Mouse (Mus musculus) v-Abl transformed pro-B cells (cell line): Measurements from ENCODE around the gene Gm10718.
"Not testable (repeated sequence)": the region's sequence is repeated elsewhere in the genome, so short reads cannot be mapped to it uniquely, and the experiment has no call there.

Source experiments
- in situ Hi-C, 2 experiments: fragments of 400-800 bp; cut with MboI; formaldehyde crosslinking; loops; one replicate each; pipeline ENCODE4 v1.15.1; 2025; ENCODE audit not compliant: unreplicated experiment in 2 of 2

The Gm10718 gene

DNA sequence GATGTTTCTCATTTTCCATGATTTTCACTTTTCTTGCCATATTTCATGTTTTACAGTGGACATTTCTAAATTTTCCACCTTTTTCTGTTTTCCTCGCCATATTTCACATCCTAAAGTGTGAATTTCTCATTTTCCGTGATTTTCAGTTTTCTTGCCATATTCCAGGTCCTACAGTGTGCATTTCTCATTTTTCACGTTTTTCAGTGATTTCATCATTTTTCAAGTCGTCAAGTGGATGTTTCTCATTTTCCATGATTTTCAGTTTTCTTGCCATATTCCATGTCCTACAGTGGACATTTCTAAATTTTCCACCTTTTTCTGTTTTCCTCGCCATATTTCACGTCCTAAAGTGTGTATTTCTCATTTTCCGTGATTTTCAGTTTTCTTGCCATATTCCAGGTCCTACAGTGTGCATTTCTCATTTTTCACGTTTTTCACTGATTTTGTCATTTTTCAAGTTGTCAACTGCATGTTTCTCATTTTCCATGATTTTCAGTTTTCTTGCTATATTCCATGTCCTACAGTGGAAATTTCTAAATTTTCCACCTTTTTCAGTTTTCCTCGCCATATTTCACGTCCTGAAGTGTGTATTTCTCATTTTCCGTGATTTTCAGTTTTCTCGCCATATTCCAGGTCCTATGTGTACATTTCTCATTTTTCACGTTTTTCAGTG, at the start of gene Gm10718:
Gene Gm10718, plus strand, starts transcription at position 236 of the 673 bp plus-strand sequence.
- in situ Hi-C loops = not testable (repeated sequence)

DNA sequence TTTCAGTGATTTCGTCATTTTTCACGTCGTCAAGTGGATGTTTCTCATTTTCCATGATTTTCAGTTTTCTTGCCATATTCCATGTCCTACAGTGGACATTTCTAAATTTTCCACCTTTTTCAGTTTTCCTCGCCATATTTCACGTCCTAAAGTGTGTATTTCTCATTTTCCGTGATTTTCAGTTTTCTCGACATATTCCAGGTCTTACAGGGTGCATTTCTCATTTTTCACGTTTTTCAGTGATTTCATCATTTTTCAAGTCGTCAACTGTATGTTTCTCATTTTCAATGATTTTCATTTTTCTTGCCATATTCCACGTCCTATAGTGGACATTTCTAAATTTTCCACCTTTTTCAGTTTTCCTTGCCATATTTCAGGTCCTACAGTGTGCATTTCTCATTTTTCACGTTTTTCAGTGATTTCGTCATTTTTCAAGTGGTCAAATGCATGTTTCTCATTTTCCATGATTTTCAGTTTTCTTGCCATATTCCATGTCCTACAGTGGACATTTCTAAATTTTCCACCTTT, 22.8 kb upstream of the Gm10718 start, which contains the start of gene Gm10722:
Gene Gm10722, plus strand, starts transcription at position 478 of the 528 bp plus-strand sequence.
- in situ Hi-C loops = not testable (repeated sequence)

DNA sequence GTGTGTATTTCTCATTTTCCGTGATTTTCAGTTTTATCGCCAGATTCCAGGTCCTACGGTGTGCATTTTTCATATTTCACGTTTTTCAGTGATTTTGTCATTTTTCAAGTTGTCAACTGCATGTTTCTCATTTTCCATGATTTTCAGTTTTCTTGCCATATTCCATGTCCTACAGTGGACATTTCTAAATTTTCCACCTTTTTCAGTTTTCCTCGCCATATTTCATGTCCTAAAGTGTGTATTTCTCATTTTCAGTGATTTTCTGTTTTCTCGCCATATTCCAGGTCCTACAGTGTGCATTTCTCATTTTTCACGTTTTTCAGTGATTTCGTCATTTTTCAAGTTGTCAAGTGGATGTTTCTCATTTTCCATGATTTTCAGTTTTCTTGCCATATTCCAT, 22.3 kb upstream of the Gm10718 start:
- in situ Hi-C loops = not testable (repeated sequence)

DNA sequence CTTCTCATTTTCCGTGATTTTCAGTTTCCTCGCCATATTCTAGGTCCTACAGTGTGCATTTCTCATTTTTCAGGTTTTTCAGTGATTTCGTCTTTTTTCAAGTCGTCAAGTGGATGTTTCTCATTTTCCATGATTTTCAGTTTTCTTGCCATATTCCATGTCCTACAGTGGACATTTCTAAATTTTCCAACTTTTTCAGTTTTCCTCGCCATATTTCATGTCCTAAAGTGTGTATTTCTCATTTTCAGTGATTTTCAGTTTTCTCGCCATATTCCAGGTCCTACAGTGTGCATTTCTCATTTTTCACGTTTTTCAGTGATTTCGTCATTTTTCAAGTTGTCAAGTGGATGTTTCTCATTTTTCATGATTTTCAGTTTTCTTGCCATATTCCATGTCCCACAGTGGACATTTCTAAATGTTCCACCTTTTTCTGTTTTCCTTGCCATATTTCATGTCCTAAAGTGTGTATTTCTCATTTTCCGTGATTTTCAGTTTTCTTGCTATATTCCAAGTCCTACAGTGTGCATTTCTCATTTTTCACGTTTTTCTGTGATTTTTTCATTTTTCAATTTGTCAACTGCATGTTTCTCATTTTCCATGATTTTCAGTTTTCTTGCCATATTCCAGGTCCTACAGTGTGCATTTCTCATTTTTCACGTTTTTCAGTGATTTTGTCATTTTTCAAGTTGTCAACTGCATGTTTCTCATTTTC, 21.2 kb upstream of the Gm10718 start:
- in situ Hi-C loops = not testable (repeated sequence)

DNA sequence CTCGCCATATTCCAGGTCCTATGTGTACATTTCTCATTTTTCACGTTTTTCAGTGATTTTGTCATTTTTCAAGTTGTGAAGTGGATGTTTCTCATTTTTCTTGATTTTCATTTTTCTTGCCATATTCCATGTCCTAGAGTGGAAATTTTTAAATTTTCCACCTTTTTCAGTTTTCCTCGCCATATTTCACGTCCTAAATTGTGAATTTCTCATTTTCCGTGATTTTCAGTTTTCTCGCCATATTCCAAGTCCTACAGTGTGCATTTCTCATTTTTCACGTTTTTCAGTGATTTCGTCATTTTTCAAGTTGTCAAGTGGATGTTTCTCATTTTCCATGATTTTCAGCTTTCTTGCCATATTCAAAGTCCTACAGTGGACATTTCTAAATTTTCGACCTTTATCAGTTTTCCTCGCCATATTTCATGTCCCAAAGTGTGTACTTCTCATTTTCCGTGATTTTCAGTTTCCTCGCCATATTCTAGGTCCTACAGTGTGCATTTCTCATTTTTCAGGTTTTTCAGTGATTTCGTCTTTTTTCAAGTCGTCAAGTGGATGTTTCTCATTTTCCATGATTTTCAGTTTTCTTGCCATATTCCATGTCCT, 20.5 kb upstream of the Gm10718 start, which contains the start of gene Gm11168:
Gene Gm11168, plus strand, starts transcription at position 553 of the 603 bp plus-strand sequence.
- in situ Hi-C loops = not testable (repeated sequence)

DNA sequence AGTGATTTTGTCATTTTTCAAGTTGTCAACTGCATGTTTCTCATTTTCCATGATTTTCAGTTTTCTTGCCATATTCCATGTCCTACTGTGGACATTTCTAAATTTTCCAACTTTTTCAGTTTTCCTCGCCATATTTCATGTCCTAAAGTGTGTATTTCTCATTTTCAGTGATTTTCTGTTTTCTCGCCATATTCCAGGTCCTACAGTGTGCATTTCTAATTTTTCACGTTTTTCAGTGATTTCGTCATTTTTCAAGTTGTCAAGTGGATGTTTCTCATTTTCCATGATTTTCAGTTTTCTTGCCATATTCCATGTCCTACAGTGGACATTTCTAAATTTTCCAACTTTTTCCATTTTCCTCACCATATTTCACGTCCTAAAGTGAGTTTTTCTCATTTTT, 17.2 kb upstream of the Gm10718 start:
- in situ Hi-C loops = not testable (repeated sequence)

DNA sequence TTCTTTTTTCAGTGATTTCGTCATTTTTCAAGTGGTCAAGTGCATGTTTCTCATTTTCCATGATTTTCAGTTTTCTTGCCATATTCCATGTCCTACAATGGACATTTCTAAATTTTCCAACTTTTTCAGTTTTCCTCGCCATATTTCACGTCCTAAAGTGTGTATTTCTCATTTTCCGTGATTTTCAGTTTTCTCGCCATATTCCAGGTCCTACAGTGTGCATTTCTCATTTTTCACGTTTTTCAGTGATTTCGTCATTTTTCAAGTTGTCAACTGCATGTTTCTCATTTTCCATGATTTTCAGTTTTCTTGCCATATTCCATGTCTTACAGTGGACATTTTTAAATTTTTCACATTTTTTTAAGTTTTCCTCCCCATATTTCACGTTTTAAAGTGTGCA, 16.7 kb upstream of the Gm10718 start:
- in situ Hi-C loops = not testable (repeated sequence)

DNA sequence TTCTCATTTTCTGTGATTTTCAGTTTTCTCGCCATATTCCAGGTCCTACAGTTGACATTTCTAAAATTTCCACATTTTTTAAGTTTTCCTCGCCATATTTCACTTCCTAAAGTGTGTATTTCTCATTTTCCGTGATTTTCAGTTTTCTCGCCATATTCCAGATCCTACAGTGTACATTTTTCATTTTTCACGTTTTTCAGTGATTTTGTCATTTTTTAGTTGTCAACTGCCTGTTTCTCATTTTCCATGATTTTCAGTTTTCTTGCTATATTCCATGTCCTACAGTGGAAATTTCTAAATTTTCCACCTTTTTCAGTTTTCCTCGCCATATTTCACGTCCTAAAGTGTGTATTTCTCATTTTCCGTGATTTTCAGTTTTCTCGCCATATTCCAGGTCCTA, 16.1 kb upstream of the Gm10718 start:
- in situ Hi-C loops = not testable (repeated sequence)

DNA sequence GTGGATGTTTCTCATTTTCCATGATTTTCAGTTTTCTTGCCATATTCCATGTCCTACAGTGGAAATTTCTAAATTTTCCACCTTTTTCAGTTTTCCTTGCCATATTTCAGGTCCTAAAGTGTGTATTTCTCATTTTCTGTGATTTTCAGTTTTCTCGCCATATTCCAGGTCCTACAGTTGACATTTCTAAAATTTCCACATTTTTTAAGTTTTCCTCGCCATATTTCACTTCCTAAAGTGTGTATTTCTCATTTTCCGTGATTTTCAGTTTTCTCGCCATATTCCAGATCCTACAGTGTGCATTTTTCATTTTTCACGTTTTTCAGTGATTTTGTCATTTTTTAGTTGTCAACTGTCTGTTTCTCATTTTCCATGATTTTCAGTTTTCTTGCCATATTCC, 14.0 kb upstream of the Gm10718 start:
- in situ Hi-C loops = not testable (repeated sequence)

DNA sequence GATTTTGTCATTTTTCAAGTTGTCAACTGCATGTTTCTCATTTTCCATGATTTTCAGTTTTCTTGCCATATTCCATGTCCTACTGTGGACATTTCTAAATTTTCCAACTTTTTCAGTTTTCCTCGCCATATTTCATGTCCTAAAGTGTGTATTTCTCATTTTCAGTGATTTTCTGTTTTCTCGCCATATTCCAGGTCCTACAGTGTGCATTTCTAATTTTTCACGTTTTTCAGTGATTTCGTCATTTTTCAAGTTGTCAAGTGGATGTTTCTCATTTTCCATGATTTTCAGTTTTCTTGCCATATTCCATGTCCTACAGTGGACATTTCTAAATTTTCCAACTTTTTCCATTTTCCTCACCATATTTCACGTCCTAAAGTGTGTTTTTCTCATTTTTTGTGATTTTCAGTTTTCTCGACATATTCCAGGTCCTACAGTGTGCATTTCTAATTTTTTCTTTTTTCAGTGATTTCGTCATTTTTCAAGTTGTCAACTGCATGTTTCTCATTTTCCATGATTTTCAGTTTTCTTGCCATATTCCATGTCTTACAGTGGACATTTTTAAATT, 11.2 kb upstream of the Gm10718 start:
- in situ Hi-C loops = not testable (repeated sequence)

DNA sequence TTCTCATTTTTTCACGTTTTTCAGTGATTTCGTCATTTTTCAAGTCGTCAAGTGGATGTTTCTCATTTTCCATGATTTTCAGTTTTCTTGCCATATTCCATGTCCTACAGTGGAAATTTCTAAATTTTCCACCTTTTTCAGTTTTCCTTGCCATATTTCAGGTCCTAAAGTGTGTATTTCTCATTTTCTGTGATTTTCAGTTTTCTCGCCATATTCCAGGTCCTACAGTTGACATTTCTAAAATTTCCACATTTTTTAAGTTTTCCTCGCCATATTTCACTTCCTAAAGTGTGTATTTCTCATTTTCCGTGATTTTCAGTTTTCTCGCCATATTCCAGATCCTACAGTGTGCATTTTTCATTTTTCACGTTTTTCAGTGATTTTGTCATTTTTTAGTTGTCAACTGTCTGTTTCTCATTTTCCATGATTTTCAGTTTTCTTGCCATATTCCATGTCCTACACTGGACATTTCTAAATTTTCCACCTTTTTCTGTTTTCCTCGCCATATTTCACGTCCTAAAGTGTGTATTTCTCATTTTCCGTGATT, 10.5 kb upstream of the Gm10718 start, which contains the start of gene Gm10721:
Gene Gm10721, plus strand, starts transcription at position 408 of the 547 bp plus-strand sequence.
- in situ Hi-C loops = not testable (repeated sequence)

DNA sequence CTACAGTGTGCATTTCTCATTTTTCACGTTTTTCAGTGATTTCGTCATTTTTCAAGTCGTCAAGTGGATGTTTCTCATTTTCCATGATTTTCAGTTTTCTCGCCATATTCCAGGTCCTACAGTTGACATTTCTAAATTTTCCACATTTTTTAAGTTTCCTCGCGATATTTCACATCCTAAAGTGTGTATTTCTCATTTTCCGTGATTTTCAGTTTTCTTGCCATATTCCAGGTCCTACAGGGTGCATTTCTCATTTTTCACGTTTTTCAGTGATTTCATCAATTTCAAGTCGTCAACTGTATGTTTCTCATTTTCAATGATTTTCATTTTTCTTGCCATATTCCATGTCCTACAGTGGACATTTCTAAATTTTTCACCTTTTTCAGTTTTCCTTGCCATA, 8.0 kb upstream of the Gm10718 start, which contains the start of gene Gm10720:
Gene Gm10720, plus strand, starts transcription at position 301 of the 400 bp plus-strand sequence.
- in situ Hi-C loops = not testable (repeated sequence)

DNA sequence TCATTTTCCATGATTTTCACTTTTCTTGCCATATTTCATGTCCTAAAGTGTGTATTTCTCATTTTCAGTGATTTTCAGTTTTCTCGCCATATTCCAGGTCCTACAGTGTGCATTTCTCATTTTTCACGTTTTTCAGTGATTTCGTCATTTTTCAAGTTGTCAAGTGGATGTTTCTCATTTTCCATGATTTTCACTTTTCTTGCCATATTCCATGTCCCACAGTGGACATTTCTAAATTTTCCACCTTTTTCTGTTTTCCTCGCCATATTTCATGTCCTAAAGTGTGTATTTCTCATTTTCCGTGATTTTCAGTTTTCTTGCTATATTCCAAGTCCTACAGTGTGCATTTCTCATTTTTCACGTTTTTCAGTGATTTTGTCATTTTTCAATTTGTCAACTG, 7.5 kb upstream of the Gm10718 start:
- in situ Hi-C loops = not testable (repeated sequence)

DNA sequence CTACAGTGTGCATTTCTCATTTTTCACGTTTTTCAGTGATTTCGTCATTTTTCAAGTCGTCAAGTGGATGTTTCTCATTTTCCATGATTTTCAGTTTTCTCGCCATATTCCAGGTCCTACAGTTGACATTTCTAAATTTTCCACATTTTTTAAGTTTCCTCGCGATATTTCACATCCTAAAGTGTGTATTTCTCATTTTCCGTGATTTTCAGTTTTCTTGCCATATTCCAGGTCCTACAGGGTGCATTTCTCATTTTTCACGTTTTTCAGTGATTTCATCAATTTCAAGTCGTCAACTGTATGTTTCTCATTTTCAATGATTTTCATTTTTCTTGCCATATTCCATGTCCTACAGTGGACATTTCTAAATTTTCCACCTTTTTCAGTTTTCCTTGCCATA, 6.2 kb upstream of the Gm10718 start, which contains the start of gene Gm10719:
Gene Gm10719, plus strand, starts transcription at position 301 of the 400 bp plus-strand sequence.
- in situ Hi-C loops = not testable (repeated sequence)

DNA sequence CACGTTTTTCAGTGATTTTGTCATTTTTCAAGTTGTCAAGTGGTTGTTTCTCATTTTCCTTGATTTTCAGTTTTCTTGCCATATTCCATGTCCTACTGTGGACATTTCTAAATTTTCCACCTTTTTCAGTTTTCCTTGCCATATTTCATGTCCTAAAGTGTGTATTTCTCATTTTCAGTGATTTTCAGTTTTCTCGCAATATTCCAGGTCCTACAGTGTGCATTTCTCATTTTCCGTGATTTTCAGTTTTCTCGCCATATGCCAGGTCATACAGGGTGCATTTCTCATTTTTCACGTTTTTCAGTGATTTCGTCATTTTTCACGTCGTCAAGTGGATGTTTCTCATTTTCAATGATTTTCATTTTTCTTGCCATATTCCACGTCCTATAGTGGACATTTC, 4.4 kb upstream of the Gm10718 start:
- in situ Hi-C loops = not testable (repeated sequence)

DNA sequence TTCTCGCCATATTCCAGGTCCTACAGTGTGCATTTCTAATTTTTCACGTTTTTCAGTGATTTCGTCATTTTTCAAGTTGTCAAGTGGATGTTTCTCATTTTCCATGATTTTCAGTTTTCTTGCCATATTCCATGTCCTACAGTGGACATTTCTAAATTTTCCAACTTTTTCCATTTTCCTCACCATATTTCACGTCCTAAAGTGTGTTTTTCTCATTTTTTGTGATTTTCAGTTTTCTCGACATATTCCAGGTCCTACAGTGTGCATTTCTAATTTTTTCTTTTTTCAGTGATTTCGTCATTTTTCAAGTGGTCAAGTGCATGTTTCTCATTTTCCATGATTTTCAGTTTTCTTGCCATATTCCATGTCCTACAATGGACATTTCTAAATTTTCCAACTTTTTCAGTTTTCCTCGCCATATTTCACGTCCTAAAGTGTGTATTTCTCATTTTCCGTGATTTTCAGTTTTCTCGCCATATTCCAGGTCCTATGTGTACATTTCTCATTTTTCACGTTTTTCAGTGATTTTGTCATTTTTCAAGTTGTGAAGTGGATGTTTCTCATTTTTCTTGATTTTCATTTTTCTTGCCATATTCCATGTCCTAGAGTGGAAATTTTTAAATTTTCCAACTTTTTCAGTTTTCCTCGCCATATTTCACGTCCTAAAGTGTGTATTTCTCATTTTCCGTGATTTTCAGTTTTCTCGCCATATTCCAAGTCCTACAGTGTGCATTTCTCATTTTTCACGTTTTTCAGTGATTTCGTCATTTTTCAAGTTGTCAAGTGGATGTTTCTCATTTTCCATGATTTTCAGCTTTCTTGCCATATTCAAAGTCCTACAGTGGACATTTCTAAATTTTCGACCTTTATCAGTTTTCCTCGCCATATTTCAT, 3.3 kb upstream of the Gm10718 start:
- in situ Hi-C loops = not testable (repeated sequence)

DNA sequence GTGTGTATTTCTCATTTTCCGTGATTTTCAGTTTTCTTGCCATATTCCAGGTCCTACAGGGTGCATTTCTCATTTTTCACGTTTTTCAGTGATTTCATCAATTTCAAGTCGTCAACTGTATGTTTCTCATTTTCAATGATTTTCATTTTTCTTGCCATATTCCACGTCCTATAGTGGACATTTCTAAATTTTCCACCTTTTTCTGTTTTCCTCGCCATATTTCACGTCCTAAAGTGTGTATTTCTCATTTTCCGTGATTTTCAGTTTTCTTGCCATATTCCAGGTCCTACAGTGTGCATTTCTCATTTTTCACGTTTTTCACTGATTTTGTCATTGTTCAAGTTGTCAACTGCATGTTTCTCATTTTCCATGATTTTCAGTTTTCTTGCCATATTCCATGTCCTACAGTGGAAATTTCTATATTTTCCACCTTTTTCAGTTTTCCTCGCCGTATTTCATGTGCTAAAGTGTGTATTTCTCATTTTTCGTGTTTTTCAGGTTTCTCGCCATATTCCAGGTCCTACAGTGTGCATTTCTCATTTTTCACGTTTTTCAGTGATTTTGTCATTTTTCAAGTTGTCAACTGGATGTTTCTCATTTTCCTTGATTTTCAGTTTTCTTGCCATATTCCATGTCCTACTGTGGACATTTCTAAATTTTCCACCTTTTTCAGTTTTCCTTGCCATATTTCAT, 885 bp upstream of the Gm10718 start:
- in situ Hi-C loops = not testable (repeated sequence)

DNA sequence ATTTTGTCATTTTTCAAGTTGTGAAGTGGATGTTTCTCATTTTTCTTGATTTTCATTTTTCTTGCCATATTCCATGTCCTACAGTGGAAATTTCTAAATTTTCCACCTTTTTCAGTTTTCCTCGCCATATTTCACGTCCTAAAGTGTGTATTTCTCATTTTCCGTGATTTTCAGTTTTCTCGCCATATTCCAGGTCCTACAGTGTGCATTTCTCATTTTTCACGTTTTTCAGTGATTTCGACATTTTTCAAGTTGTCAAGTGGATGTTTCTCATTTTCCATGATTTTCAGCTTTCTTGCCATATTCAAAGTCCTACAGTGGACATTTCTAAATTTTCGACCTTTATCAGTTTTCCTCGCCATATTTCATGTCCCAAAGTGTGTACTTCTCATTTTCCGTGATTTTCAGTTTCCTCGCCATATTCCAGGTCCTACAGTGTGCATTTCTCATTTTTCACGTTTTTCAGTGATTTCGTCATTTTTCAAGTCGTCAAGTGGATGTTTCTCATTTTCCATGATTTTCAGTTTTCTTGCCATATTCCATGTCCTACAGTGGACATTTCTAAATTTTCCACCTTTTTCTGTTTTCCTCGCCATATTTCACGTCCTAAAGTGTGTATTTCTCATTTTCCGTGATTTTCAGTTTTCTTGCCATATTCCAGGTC, 770 bp downstream of the Gm10718 start:
- in situ Hi-C loops = not testable (repeated sequence)
